Mouse (Mus musculus): ENCODE measurements around the gene Nmu. TPM values are rescaled to one million over a fixed set of nuclear protein-coding genes. Genes with fewer than 3 reads are reported as not detected.

The Nmu gene
- polyA plus RNA-seq, 1 experiment = not detected

GRCm38 (mm10) chr5:76365406-76365805, 1.8 kb upstream of the Nmu start:
- TF ChIP-seq CTCF (IDR thresholded peaks at IDR 0.05; ENCODE audit: insufficient read depth, low read depth, low read length) (no peak), POLR2A (IDR thresholded peaks at IDR 0.05; ENCODE audit: insufficient read depth, low read depth, low read length) (no peak)
- no peak overlapping the region for H3K27ac ChIP-seq (ENCODE audit: insufficient read depth, low read depth, low read length)
- H3K4me1 ChIP-seq (ENCODE audit: control insufficient read depth, insufficient read depth, low read length) = peaks cover 10% of the 10 kb centered on the region
- WGBS = 51% methylated on average over 5 of the region's 5 CpGs
- no peak overlapping the region for H3K4me3 ChIP-seq (ENCODE audit: insufficient read depth, low read depth, low read length)

GRCm38 (mm10) chr5:76360786-76361185, 2.8 kb downstream of the Nmu start:
- 81% methylated on average over 4 of the region's 4 CpGs for WGBS
- TF ChIP-seq POLR2A (IDR thresholded peaks at IDR 0.05; ENCODE audit: insufficient read depth, low read depth, low read length) = no peak
- TF ChIP-seq CTCF (IDR thresholded peaks at IDR 0.05; ENCODE audit: insufficient read depth, low read depth, low read length) = no peak
- H3K4me1 ChIP-seq (ENCODE audit: control insufficient read depth, insufficient read depth, low read length) = peaks cover 10% of the 10 kb centered on the region
- H3K4me3 ChIP-seq (ENCODE audit: insufficient read depth, low read depth, low read length) = no peak overlapping the region
- no peak overlapping the region for H3K27ac ChIP-seq (ENCODE audit: insufficient read depth, low read depth, low read length)

GRCm38 (mm10) chr5:76360057-76360456, 3.5 kb downstream of the Nmu start:
- peaks cover 10% of the 10 kb centered on the region for H3K4me1 ChIP-seq (ENCODE audit: control insufficient read depth, insufficient read depth, low read length)
- no peak overlapping the region for H3K27ac ChIP-seq (ENCODE audit: insufficient read depth, low read depth, low read length)
- TF ChIP-seq CTCF (IDR thresholded peaks at IDR 0.05; ENCODE audit: insufficient read depth, low read depth, low read length) = no peak
- no peak for TF ChIP-seq POLR2A (IDR thresholded peaks at IDR 0.05; ENCODE audit: insufficient read depth, low read depth, low read length)
- no peak overlapping the region for H3K4me3 ChIP-seq (ENCODE audit: insufficient read depth, low read depth, low read length)
- WGBS = 86% methylated on average over 1 of the region's 1 CpGs

- H3K4me3 ChIP-seq (ENCODE audit: insufficient read depth, low read depth, low read length) = no peak overlapping the region
- 33% methylated on average over 7 of the region's 7 CpGs for WGBS
- H3K27ac ChIP-seq (ENCODE audit: insufficient read depth, low read depth, low read length) = no peak overlapping the region
- TF ChIP-seq POLR2A (IDR thresholded peaks at IDR 0.05; ENCODE audit: insufficient read depth, low read depth, low read length) (no peak), CTCF (IDR thresholded peaks at IDR 0.05; ENCODE audit: insufficient read depth, low read depth, low read length) (no peak)
- no peaks in the 10 kb centered on the region for H3K4me1 ChIP-seq (ENCODE audit: control insufficient read depth, insufficient read depth, low read length)
Measured at GRCm38 (mm10) chr5:76351953-76352611, 11.5 kb downstream of the Nmu start.

- Histone ChIP-seq H3K4me1 (ENCODE audit: control insufficient read depth, insufficient read depth, low read length) (no peaks in the 10 kb centered on the region), H3K27ac (ENCODE audit: insufficient read depth, low read depth, low read length) (no peak overlapping the region), H3K4me3 (ENCODE audit: insufficient read depth, low read depth, low read length) (no peak overlapping the region)
- 82% methylated on average over 5 of the region's 5 CpGs for WGBS
- TF ChIP-seq POLR2A (IDR thresholded peaks at IDR 0.05; ENCODE audit: insufficient read depth, low read depth, low read length) (no peak), CTCF (IDR thresholded peaks at IDR 0.05; ENCODE audit: insufficient read depth, low read depth, low read length) (no peak)
Measured at GRCm38 (mm10) chr5:76351537-76351936, 12.1 kb downstream of the Nmu start.

GRCm38 (mm10) chr5:76346137-76346536, 17.5 kb downstream of the Nmu start:
- H3K27ac ChIP-seq (ENCODE audit: insufficient read depth, low read depth, low read length) = no peak overlapping the region
- TF ChIP-seq POLR2A (IDR thresholded peaks at IDR 0.05; ENCODE audit: insufficient read depth, low read depth, low read length) (no peak), CTCF (IDR thresholded peaks at IDR 0.05; ENCODE audit: insufficient read depth, low read depth, low read length) (no peak)
- no peak overlapping the region for H3K4me3 ChIP-seq (ENCODE audit: insufficient read depth, low read depth, low read length)
- H3K4me1 ChIP-seq (ENCODE audit: control insufficient read depth, insufficient read depth, low read length) = peaks cover 3% of the 10 kb centered on the region
- WGBS = 26% methylated on average over 2 of the region's 2 CpGs

GRCm38 (mm10) chr5:76340931-76341330, 22.7 kb downstream of the Nmu start:
- 91% methylated on average over 2 of the region's 2 CpGs for WGBS
- Histone ChIP-seq H3K4me3 (ENCODE audit: insufficient read depth, low read depth, low read length) (no peak overlapping the region), H3K27ac (ENCODE audit: insufficient read depth, low read depth, low read length) (no peak overlapping the region), H3K4me1 (ENCODE audit: control insufficient read depth, insufficient read depth, low read length) (no peaks in the 10 kb centered on the region)
- TF ChIP-seq POLR2A (IDR thresholded peaks at IDR 0.05; ENCODE audit: insufficient read depth, low read depth, low read length) (no peak), CTCF (IDR thresholded peaks at IDR 0.05; ENCODE audit: insufficient read depth, low read depth, low read length) (no peak)

GRCm38 (mm10) chr5:76337100-76337499, 26.5 kb downstream of the Nmu start:
- WGBS = 89% methylated on average over 8 of the region's 8 CpGs
- H3K27ac ChIP-seq (ENCODE audit: insufficient read depth, low read depth, low read length) = no peak overlapping the region
- H3K4me1 ChIP-seq (ENCODE audit: control insufficient read depth, insufficient read depth, low read length) = no peaks in the 10 kb centered on the region
- TF ChIP-seq POLR2A (IDR thresholded peaks at IDR 0.05; ENCODE audit: insufficient read depth, low read depth, low read length) (no peak), CTCF (IDR thresholded peaks at IDR 0.05; ENCODE audit: insufficient read depth, low read depth, low read length) (no peak)
- H3K4me3 ChIP-seq (ENCODE audit: insufficient read depth, low read depth, low read length) = no peak overlapping the region

GRCm38 (mm10) chr5:76333833-76334232, 29.8 kb downstream of the Nmu start:
- Histone ChIP-seq H3K4me3 (ENCODE audit: insufficient read depth, low read depth, low read length) (no peak overlapping the region), H3K27ac (ENCODE audit: insufficient read depth, low read depth, low read length) (no peak overlapping the region), H3K4me1 (ENCODE audit: control insufficient read depth, insufficient read depth, low read length) (no peaks in the 10 kb centered on the region)
- TF ChIP-seq CTCF (IDR thresholded peaks at IDR 0.05; ENCODE audit: insufficient read depth, low read depth, low read length) (no peak), POLR2A (IDR thresholded peaks at IDR 0.05; ENCODE audit: insufficient read depth, low read depth, low read length) (no peak)
- 71% methylated on average over 4 of the region's 4 CpGs for WGBS
